Mouse (Mus musculus): ENCODE measurements around the gene Ifitm5. TPM values are rescaled to one million over a fixed set of nuclear protein-coding genes. Genes with fewer than 3 reads are reported as not detected.

The Ifitm5 gene
- total and polyA plus RNA-seq, 2 experiments, result 0.55 to 1.0 TPM

- Histone ChIP-seq H3K4me1 (ENCODE audit: control insufficient read depth, insufficient read depth, low read length) (peaks cover 28% of the 10 kb centered on the region), H3K27me3 (ENCODE audit: control insufficient read depth, insufficient read depth, low read length) (no peaks in the 10 kb centered on the region), H3K79me2 (ENCODE audit: control insufficient read depth, insufficient read depth, low read length) (peaks cover 5% of the 10 kb centered on the region; the same call in 1 of the 2 replicates), H3K9ac (ENCODE audit: low read depth, low read length) (peak overlapping the region; percentile 72), H3K27ac (replicated peaks; ENCODE audit: insufficient read depth, low read depth, low read length) (peak overlapping the region; percentile 87), H3K36me3 (ENCODE audit: control insufficient read depth, insufficient read depth, low read length) (peaks cover 4% of the 10 kb centered on the region; the same call in 1 of the 2 replicates), H3K4me3 (ENCODE audit: insufficient read depth, low read depth, low read length) (peak overlapping the region; percentile 48)
- WGBS, result under 1% methylated on average over 19 of the region's 19 CpGs
- TF ChIP-seq CTCF (IDR thresholded peaks at IDR 0.05; ENCODE audit: low read depth, low read length) (peak; percentile 93), POLR2A (IDR thresholded peaks at IDR 0.05; ENCODE audit: extremely low read depth, insufficient read depth, low read length) (0 out of 2 replicates have a peak, but pooled peaks have one; percentile 31)
- DNase-seq (ENCODE audit: extremely low read depth, low read depth, low spot score), result peak; percentile 91
Measured at GRCm38 (mm10) chr7:140908634-140909107, 41.4 kb downstream of the Ifitm5 start.

GRCm38 (mm10) chr7:140908181-140908580 is 41.9 kb downstream of the Ifitm5 start:
- Histone ChIP-seq H3K79me2 (ENCODE audit: control insufficient read depth, insufficient read depth, low read length) (peaks cover 5% of the 10 kb centered on the region; the same call in 1 of the 2 replicates), H3K27ac (replicated peaks; ENCODE audit: insufficient read depth, low read depth, low read length) (peak overlapping the region; percentile 87), H3K36me3 (ENCODE audit: control insufficient read depth, insufficient read depth, low read length) (peaks cover 4% of the 10 kb centered on the region; the same call in 1 of the 2 replicates), H3K9ac (ENCODE audit: low read depth, low read length) (peak overlapping the region; percentile 41), H3K4me3 (ENCODE audit: insufficient read depth, low read depth, low read length) (peak overlapping the region; percentile 28), H3K4me1 (ENCODE audit: control insufficient read depth, insufficient read depth, low read length) (peaks cover 25% of the 10 kb centered on the region), H3K27me3 (ENCODE audit: control insufficient read depth, insufficient read depth, low read length) (no peaks in the 10 kb centered on the region)
- DNase-seq (ENCODE audit: extremely low read depth, low read depth, low spot score), result peak; percentile 88
- WGBS, result 13% methylated on average over 7 of the region's 7 CpGs
- TF ChIP-seq POLR2A (IDR thresholded peaks at IDR 0.05; ENCODE audit: extremely low read depth, insufficient read depth, low read length) (0 out of 2 replicates have a peak, but pooled peaks have one; percentile 52), CTCF (IDR thresholded peaks at IDR 0.05; ENCODE audit: low read depth, low read length) (no peak)

DNA sequence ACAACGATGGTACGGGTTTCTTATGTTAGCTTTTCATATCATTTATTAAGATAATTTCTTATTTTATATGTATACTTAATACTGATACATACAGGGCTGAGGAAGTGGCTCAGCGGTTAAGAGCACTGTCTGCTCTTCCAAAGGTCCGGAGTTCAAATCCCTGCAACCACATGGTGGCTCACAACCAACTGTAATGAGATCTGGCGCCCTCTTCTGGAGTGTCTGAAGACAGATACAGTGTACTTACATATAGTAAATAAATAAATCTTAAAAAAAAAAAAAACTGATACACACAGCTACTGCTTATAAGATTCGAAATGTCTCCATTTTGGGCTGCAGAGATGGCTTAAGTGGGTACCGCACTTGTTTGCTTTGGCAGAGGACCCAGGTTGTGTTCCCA is 42.4 kb downstream of the Ifitm5 start:
- peak overlapping the region; percentile 95 for H3K27ac ChIP-seq (replicated peaks; ENCODE audit: insufficient read depth, low read depth, low read length)
- WGBS, result 25% methylated on average over 7 of the region's 7 CpGs

DNA sequence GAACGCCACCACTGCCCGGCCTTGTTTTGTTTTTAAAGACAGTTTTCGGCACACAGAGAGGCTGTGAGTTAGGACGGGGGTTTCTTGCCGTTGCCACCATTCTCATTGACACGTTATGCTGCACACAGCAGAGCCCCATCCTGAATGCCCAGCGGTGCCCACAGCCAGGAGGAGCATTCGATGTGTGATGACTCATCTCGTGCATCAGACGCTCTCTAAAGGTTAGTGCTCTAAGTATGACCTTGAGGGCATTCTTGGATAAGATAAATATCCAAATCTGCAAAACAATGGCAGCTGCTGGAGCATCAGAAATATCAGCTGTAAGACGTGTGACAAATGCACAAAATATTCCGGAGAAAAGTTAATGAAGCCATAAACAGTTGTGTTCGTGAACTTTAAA is 43.0 kb downstream of the Ifitm5 start:
- DNase-seq (ENCODE audit: extremely low read depth, low read depth, low spot score), result peak; percentile 73
- H3K27me3 ChIP-seq (ENCODE audit: control insufficient read depth, insufficient read depth, low read length), result no peaks in the 10 kb centered on the region
- H3K36me3 ChIP-seq (ENCODE audit: control insufficient read depth, insufficient read depth, low read length), result peaks cover 4% of the 10 kb centered on the region; the same call in 1 of the 2 replicates
- 0 out of 2 replicates have a peak, but pooled peaks have one; percentile 38 for TF ChIP-seq POLR2A (IDR thresholded peaks at IDR 0.05; ENCODE audit: extremely low read depth, insufficient read depth, low read length)
- TF ChIP-seq CTCF (IDR thresholded peaks at IDR 0.05; ENCODE audit: low read depth, low read length), result 0 out of 2 replicates have a peak, but pooled peaks have one; percentile 12
- peak overlapping the region; percentile 91 for H3K4me3 ChIP-seq (ENCODE audit: insufficient read depth, low read depth, low read length)
- peaks cover 5% of the 10 kb centered on the region; the same call in 1 of the 2 replicates for H3K79me2 ChIP-seq (ENCODE audit: control insufficient read depth, insufficient read depth, low read length)
- H3K4me1 ChIP-seq (ENCODE audit: control insufficient read depth, insufficient read depth, low read length), result peaks cover 26% of the 10 kb centered on the region
- peak overlapping the region; percentile 95 for H3K27ac ChIP-seq (replicated peaks; ENCODE audit: insufficient read depth, low read depth, low read length)
- H3K9ac ChIP-seq (ENCODE audit: low read depth, low read length), result peak overlapping the region; percentile 98
- WGBS, result 17% methylated on average over 13 of the region's 13 CpGs

More for the DNA sequence above, 42.4 kb downstream of the Ifitm5 start:
- peak overlapping the region; percentile 41 for H3K9ac ChIP-seq (ENCODE audit: low read depth, low read length)
- DNase-seq (ENCODE audit: extremely low read depth, low read depth, low spot score), result no peak
- H3K4me1 ChIP-seq (ENCODE audit: control insufficient read depth, insufficient read depth, low read length), result peaks cover 27% of the 10 kb centered on the region
- H3K79me2 ChIP-seq (ENCODE audit: control insufficient read depth, insufficient read depth, low read length), result peaks cover 5% of the 10 kb centered on the region; the same call in 1 of the 2 replicates
- peak overlapping the region; percentile 91 for H3K4me3 ChIP-seq (ENCODE audit: insufficient read depth, low read depth, low read length)
- TF ChIP-seq CTCF (IDR thresholded peaks at IDR 0.05; ENCODE audit: low read depth, low read length) (peak; percentile 25; the same call in 1 of the 2 replicates), POLR2A (IDR thresholded peaks at IDR 0.05; ENCODE audit: extremely low read depth, insufficient read depth, low read length) (no peak)
- no peaks in the 10 kb centered on the region for H3K27me3 ChIP-seq (ENCODE audit: control insufficient read depth, insufficient read depth, low read length)
- peaks cover 4% of the 10 kb centered on the region; the same call in 1 of the 2 replicates for H3K36me3 ChIP-seq (ENCODE audit: control insufficient read depth, insufficient read depth, low read length)

GRCm38 (mm10) chr7:140905642-140906081 is 44.4 kb downstream of the Ifitm5 start:
- TF ChIP-seq POLR2A (IDR thresholded peaks at IDR 0.05; ENCODE audit: extremely low read depth, insufficient read depth, low read length) (no peak), CTCF (IDR thresholded peaks at IDR 0.05; ENCODE audit: low read depth, low read length) (no peak)
- peak overlapping the region; percentile 95 for H3K27ac ChIP-seq (replicated peaks; ENCODE audit: insufficient read depth, low read depth, low read length)
- H3K9ac ChIP-seq (ENCODE audit: low read depth, low read length), result peak overlapping the region; percentile 98
- H3K79me2 ChIP-seq (ENCODE audit: control insufficient read depth, insufficient read depth, low read length), result peaks cover 5% of the 10 kb centered on the region; the same call in 1 of the 2 replicates
- H3K4me1 ChIP-seq (ENCODE audit: control insufficient read depth, insufficient read depth, low read length), result peaks cover 19% of the 10 kb centered on the region
- peaks cover 4% of the 10 kb centered on the region; the same call in 1 of the 2 replicates for H3K36me3 ChIP-seq (ENCODE audit: control insufficient read depth, insufficient read depth, low read length)
- peak overlapping the region; percentile 91 for H3K4me3 ChIP-seq (ENCODE audit: insufficient read depth, low read depth, low read length)
- DNase-seq (ENCODE audit: extremely low read depth, low read depth, low spot score), result peak; percentile 95
- WGBS, result 26% methylated on average over 2 of the region's 2 CpGs
- H3K27me3 ChIP-seq (ENCODE audit: control insufficient read depth, insufficient read depth, low read length), result no peaks in the 10 kb centered on the region
